Mouse (Mus musculus) lung, embryonic 16.5 days (tissue): Measurements from ENCODE around the gene Zfp131. TPM values are rescaled to one million over a fixed set of nuclear protein-coding genes. Genes with fewer than 3 reads are reported as not detected.

Source experiments
- ATAC-seq: fragments of 200-750 bp; cut with Nextera tagmentation; 2 replicates; pipeline ENCODE4 v1.8.0; 2017; ENCODE audit warnings: low read depth, mild to moderate bottlenecking, moderate library complexity
- H3K27ac ChIP-seq: fragments of 300-500 bp; sonication (generic); 2 replicates; pipeline ENCODE4 v1.5.1; 2014; ENCODE audit warnings: mild to moderate bottlenecking, control low read depth, low read length
- H3K27me3 ChIP-seq: fragments of 300-500 bp; sonication (generic); 2 replicates; pipeline ENCODE4 v1.6.1; 2014; ENCODE audit warnings: low read depth, low read length, mixed read lengths; ENCODE audit not compliant: control insufficient read depth, insufficient read depth
- H3K36me3 ChIP-seq: fragments of 300-500 bp; sonication (generic); 2 replicates; pipeline ENCODE4 v1.6.1; 2014; ENCODE audit warnings: low read length; ENCODE audit not compliant: control insufficient read depth, insufficient read depth
- H3K4me1 ChIP-seq: fragments of 300-500 bp; sonication (generic); replicated peaks from 2 replicates; pipeline ENCODE4 v1.6.1; 2014; ENCODE audit warnings: low read length, mixed read lengths; ENCODE audit not compliant: control insufficient read depth, insufficient read depth
- H3K4me2 ChIP-seq: fragments of 300-500 bp; sonication (generic); 2 replicates; pipeline ENCODE4 v1.6.1; 2014; ENCODE audit warnings: low read depth, low read length, control low read depth
- H3K4me3 ChIP-seq: fragments of 300-500 bp; sonication (generic); 2 replicates; pipeline ENCODE4 v1.5.1; 2014; ENCODE audit warnings: mild to moderate bottlenecking, low read length, control low read depth
- H3K9ac ChIP-seq: fragments of 300-500 bp; sonication (generic); 2 replicates; pipeline ENCODE4 v1.6.1; 2014; ENCODE audit warnings: low read length, control low read depth
- H3K9me3 ChIP-seq: fragments of 300-500 bp; sonication (generic); 2 replicates; pipeline ENCODE4 v1.6.1; 2016; ENCODE audit warnings: low read length; ENCODE audit not compliant: control insufficient read depth
- WGBS: fragments of 180-500 bp; shearing (Covaris S2); extraction: QIAGEN DNeasy Blood & Tissue Kit; methylation state at CpG from one replicate; pipeline ENCODE4 v1.1.7; 2014; 5-methylcytosine and 5-hydroxymethylcytosine counted together
- polyA plus RNA-seq: library from polyadenylated mRNA; unstranded; fragments of >200 nt; fragmentation: Nextera tagmentation; extraction: Ambion mirVana; gene quantifications from 2 replicates; pipeline ENCODE4 v1.2.1, GENCODE M21; 2015

Zfp131 gene
- polyA plus RNA-seq, 1 experiment from 2014 or later, result 33.3 TPM

GRCm38 (mm10) chr13:119810031-119810430, 19.3 kb upstream of the Zfp131 start:
- Histone ChIP-seq H3K4me2 (no peak overlapping the region), H3K4me1 (no peaks in the 10 kb centered on the region), H3K27me3 (no peaks in the 10 kb centered on the region), H3K9ac (no peak overlapping the region), H3K27ac (no peak overlapping the region), H3K4me3 (no peak overlapping the region), H3K36me3 (no peaks in the 10 kb centered on the region), H3K9me3 (no peaks in the 10 kb centered on the region)
- WGBS, result 84% methylated on average over 9 of the region's 9 CpGs
- no peak for ATAC-seq

GRCm38 (mm10) chr13:119808937-119809336, 18.2 kb upstream of the Zfp131 start:
- WGBS, result 49% methylated on average over 2 of the region's 2 CpGs
- no peak overlapping the region for H3K4me2 ChIP-seq

GRCm38 (mm10) chr13:119797656-119798055, 7.0 kb upstream of the Zfp131 start:
- no peak overlapping the region for H3K9ac ChIP-seq
- H3K4me1 ChIP-seq, result peaks cover 2% of the 10 kb centered on the region; the same call in 1 of the 2 replicates
- 41% methylated on average over 4 of the region's 4 CpGs for WGBS
- no peak for ATAC-seq
- no peaks in the 10 kb centered on the region for H3K36me3 ChIP-seq
- no peak overlapping the region for H3K4me2 ChIP-seq
- H3K9me3 ChIP-seq, result no peaks in the 10 kb centered on the region
- no peak overlapping the region for H3K27ac ChIP-seq
- no peak overlapping the region for H3K4me3 ChIP-seq
- H3K27me3 ChIP-seq, result no peaks in the 10 kb centered on the region

More at GRCm38 (mm10) chr13:119808937-119809336, 18.2 kb upstream of the Zfp131 start:
- no peaks in the 10 kb centered on the region for H3K4me1 ChIP-seq
- no peaks in the 10 kb centered on the region for H3K27me3 ChIP-seq
- H3K9me3 ChIP-seq, result no peaks in the 10 kb centered on the region
- H3K27ac ChIP-seq, result no peak overlapping the region
- ATAC-seq, result no peak
- no peak overlapping the region for H3K4me3 ChIP-seq
- H3K36me3 ChIP-seq, result no peaks in the 10 kb centered on the region
- H3K9ac ChIP-seq, result no peak overlapping the region

- Histone ChIP-seq H3K36me3 (no peaks in the 10 kb centered on the region), H3K9ac (no peak overlapping the region), H3K4me3 (no peak overlapping the region), H3K27ac (peak overlapping the region; percentile 57), H3K4me1 (peaks cover 15% of the 10 kb centered on the region), H3K27me3 (no peaks in the 10 kb centered on the region), H3K9me3 (no peaks in the 10 kb centered on the region), H3K4me2 (no peak overlapping the region)
- ATAC-seq, result no peak
- 33% methylated on average over 5 of the region's 5 CpGs for WGBS
These were observed 2.2 kb upstream of the Zfp131 start for GRCm38 (mm10) chr13:119792791-119793404.

GRCm38 (mm10) chr13:119791580-119792135, 969 bp upstream of the Zfp131 start:
- Histone ChIP-seq H3K9me3 (no peaks in the 10 kb centered on the region), H3K27ac (peak overlapping the region; percentile 93), H3K27me3 (no peaks in the 10 kb centered on the region), H3K36me3 (peaks cover 4% of the 10 kb centered on the region; the same call in 1 of the 2 replicates), H3K9ac (peak overlapping the region; percentile 95), H3K4me1 (peaks cover 15% of the 10 kb centered on the region), H3K4me3 (peak overlapping the region; percentile 88), H3K4me2 (peak overlapping the region; percentile 89)
- 1% methylated on average over 18 of the region's 18 CpGs for WGBS
- ATAC-seq, result no peak

GRCm38 (mm10) chr13:119789851-119790717, 605 bp downstream of the Zfp131 start:
- Histone ChIP-seq H3K4me3 (peak overlapping the region; percentile 88), H3K9me3 (no peaks in the 10 kb centered on the region), H3K4me1 (peaks cover 15% of the 10 kb centered on the region), H3K36me3 (peaks cover 9% of the 10 kb centered on the region), H3K4me2 (peak overlapping the region; percentile 72), H3K27me3 (no peaks in the 10 kb centered on the region), H3K9ac (peak overlapping the region; percentile 95), H3K27ac (peak overlapping the region; percentile 95)
- ATAC-seq, result peak; percentile 69
- WGBS, result under 1% methylated on average over 48 of the region's 66 CpGs

GRCm38 (mm10) chr13:119783581-119783980, 7.1 kb downstream of the Zfp131 start:
- Histone ChIP-seq H3K9ac (no peak overlapping the region), H3K9me3 (no peaks in the 10 kb centered on the region), H3K4me2 (no peak overlapping the region), H3K36me3 (peaks cover 38% of the 10 kb centered on the region), H3K4me3 (no peak overlapping the region), H3K27me3 (no peaks in the 10 kb centered on the region), H3K4me1 (no peaks in the 10 kb centered on the region), H3K27ac (no peak overlapping the region)
- ATAC-seq, result no peak
- WGBS, result 78% methylated on average over 4 of the region's 4 CpGs

GRCm38 (mm10) chr13:119768541-119768940, 22.1 kb downstream of the Zfp131 start:
- H3K9me3 ChIP-seq, result no peaks in the 10 kb centered on the region
- H3K4me1 ChIP-seq, result no peaks in the 10 kb centered on the region
- WGBS, result 46% methylated on average over 6 of the region's 6 CpGs
- peaks cover 45% of the 10 kb centered on the region for H3K36me3 ChIP-seq
- H3K27ac ChIP-seq, result no peak overlapping the region
- no peaks in the 10 kb centered on the region for H3K27me3 ChIP-seq
- no peak overlapping the region for H3K4me2 ChIP-seq
- H3K9ac ChIP-seq, result no peak overlapping the region
- H3K4me3 ChIP-seq, result no peak overlapping the region
- ATAC-seq, result no peak

- Histone ChIP-seq H3K27me3 (no peaks in the 10 kb centered on the region), H3K36me3 (peaks cover 32% of the 10 kb centered on the region), H3K9me3 (no peaks in the 10 kb centered on the region), H3K4me3 (no peak overlapping the region), H3K27ac (no peak overlapping the region), H3K4me2 (no peak overlapping the region), H3K4me1 (no peaks in the 10 kb centered on the region), H3K9ac (no peak overlapping the region)
- no peak for ATAC-seq
- 78% methylated on average over 7 of the region's 7 CpGs for WGBS
These were observed 24.2 kb downstream of the Zfp131 start for GRCm38 (mm10) chr13:119766480-119766879.
